Mouse (Mus musculus) adrenal gland, adult 2 months (tissue): ENCODE data around the gene Gm6899. TPM values are rescaled to one million over a fixed set of nuclear protein-coding genes. Genes with fewer than 3 reads are reported as not detected.

Source experiments
- DNase-seq: peaks from one replicate; pipeline ENCODE4 v3.0.0; 2021
- polyA plus RNA-seq: library from polyadenylated mRNA; depleted of rRNA; stranded (reverse); fragments of >200 nt; gene quantifications from 2 replicates; pipeline ENCODE4 v1.2.3, GENCODE M21; 2012; rRNA removed
- total RNA-seq, 2 experiments: library from RNA; stranded (reverse); gene quantifications; 2 replicates each; pipeline ENCODE4 v1.2.3; 2021

The Gm6899 gene
- total and polyA plus RNA-seq, 3 experiments: not detected

DNA sequence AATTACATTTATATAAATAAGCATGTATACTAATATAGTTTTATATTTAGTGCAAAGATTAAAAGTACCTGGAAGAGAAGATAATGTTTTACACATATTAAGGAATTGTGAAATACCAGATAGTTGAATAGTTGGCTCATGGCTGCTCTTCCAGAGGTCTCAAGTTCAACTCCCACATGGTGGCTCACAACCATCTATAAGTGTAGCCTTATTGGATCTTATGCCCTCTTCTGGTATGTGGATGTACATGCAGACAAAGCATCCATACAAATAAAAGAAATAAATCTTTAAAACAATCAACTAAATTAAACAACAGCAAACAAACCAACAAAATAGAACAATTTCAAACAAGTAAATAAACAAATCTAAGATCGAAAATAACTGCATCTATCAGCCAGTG lies 49.1 kb downstream of the Gm6899 start:
- no peak for DNase-seq

Other genes starting within 250 kb of the Gm6899 start
- 10 to 100 TPM in 1 of 2 experiments, 1 to 10 TPM in 1; 8.7 to 13.6 TPM for gene Fancl, start 207.1 kb upstream of the Gm6899 start, total RNA-seq
- 0.38 and 0.68 TPM in 2 replicates for gene Fancl, start 207.1 kb upstream of the Gm6899 start, polyA plus RNA-seq
- gene Vrk2, start 758 bp downstream of the Gm6899 start, total RNA-seq: 10 to 100 TPM; 10.5 to 10.9 TPM
- 2.7 and 3.1 TPM in 2 replicates for gene Vrk2, start 758 bp downstream of the Gm6899 start, polyA plus RNA-seq